Mouse (Mus musculus) kidney, adult 2 months (tissue): ENCODE measurements around the gene Spred3. TPM values are rescaled to one million over a fixed set of nuclear protein-coding genes. Genes with fewer than 3 reads are reported as not detected.

Source experiments
- DNase-seq: peaks from one replicate; pipeline ENCODE4 v3.0.0; 2021
- H3K27ac ChIP-seq: fragments of 200-500 bp; 2 replicates; pipeline ENCODE4 v1.5.1; 2012; ENCODE audit warnings: low read depth, low read length, control low read depth, inconsistent platforms; ENCODE audit not compliant: insufficient read depth
- H3K27me3 ChIP-seq: fragments of 200-500 bp; replicated peaks from 2 replicates; pipeline ENCODE4 v1.6.1; 2012; ENCODE audit warnings: mild to moderate bottlenecking, moderate library complexity, low read length, inconsistent platforms; ENCODE audit not compliant: control insufficient read depth, insufficient read depth
- H3K36me3 ChIP-seq: fragments of 200-500 bp; 2 replicates; pipeline ENCODE4 v1.6.1; 2012; ENCODE audit warnings: mild to moderate bottlenecking, moderate library complexity, low read length, inconsistent platforms; ENCODE audit not compliant: control insufficient read depth, insufficient read depth
- H3K4me1 ChIP-seq: fragments of 200-500 bp; 2 replicates; pipeline ENCODE4 v1.6.1; 2011; ENCODE audit warnings: low read length; ENCODE audit not compliant: control insufficient read depth, insufficient read depth
- H3K4me3 ChIP-seq: fragments of 200-500 bp; 2 replicates; pipeline ENCODE4 v1.5.1; 2011; ENCODE audit warnings: mild to moderate bottlenecking, low read depth, low read length, control low read depth; ENCODE audit not compliant: insufficient read depth
- CTCF ChIP-seq: fragments of 200-500 bp; conservative IDR thresholded peaks from 2 replicates; pipeline ENCODE4 v1.5.1; 2011; ENCODE audit warnings: low read depth, mild to moderate bottlenecking, control low read depth, low read length, moderate library complexity, mixed read lengths; ENCODE audit not compliant: insufficient read depth, insufficient read length
- POLR2A ChIP-seq: fragments of 200-500 bp; IDR thresholded peaks from one replicate; pipeline ENCODE4 v1.6.1; 2011; ENCODE audit warnings: low read depth, low read length, control low read depth
- WGBS: fragments of 180-500 bp; shearing (Covaris S2); methylation state at CpG from one replicate; pipeline ENCODE4 v1.1.7; 2018; 5-methylcytosine and 5-hydroxymethylcytosine counted together
- polyA plus RNA-seq: library from polyadenylated mRNA; depleted of rRNA; stranded (reverse); fragments of >200 nt; gene quantifications from 2 replicates; pipeline ENCODE4 v1.2.3, GENCODE M21; 2012

Gene Spred3
- polyA plus RNA-seq, 1 experiment: 1.8 TPM

DNA sequence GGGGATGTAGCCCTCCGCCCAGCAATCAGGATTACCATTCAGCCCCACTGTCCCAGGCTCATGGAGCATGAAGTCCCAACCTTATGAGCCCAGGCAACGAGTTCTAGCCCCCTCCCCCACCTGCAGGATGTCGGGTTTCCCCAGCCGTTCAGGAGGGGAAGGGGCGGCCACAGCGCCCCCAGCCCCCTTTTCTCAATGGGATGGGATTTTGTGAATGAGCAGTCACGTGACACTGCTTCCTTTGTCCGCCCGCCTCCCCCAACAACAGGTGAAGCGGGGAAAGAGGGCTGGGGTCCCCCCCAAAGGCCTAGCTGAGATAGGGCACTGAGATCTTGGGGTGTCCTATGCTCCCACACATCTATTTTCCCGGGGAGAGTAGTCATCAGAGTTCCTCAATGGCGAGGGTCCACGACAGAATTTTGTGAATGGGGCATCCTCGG, 1.4 kb downstream of the Spred3 start:
- WGBS: 7% methylated on average over 14 of the region's 14 CpGs
- Histone ChIP-seq H3K4me3 (peak overlapping the region; percentile 64), H3K36me3 (no peaks in the 10 kb centered on the region), H3K4me1 (peaks cover 10% of the 10 kb centered on the region), H3K27me3 (no peaks in the 10 kb centered on the region), H3K27ac (no peak overlapping the region)
- no peak for DNase-seq
- TF ChIP-seq POLR2A (no peak), CTCF (no peak)

DNA sequence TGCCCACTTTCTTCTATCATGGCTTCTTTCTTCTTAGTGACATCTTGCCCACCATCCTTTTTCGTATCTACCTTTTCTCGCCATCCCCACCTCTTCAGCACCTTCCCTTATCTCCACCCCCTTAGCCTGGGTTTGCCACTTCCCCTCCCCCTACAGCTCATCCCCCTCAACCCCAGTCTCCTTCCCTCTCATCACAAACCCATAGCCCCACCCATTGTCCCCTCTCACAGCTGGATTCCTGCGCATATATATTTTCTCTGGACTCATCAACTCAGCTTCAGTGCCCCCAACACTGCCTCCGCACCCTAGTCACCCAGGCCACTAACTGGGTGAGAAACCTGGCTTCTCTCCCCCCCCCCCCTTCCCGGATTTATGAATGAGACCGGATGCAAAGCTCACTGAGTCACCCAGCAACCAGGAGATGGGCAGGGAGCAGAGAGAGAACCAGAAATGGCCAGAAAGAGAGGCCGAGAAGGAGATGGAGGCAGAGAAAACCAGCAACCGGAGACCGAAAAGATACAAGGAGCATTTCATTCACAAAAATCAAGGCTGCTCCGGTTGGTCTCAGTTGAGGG, 2.0 kb downstream of the Spred3 start:
- Histone ChIP-seq H3K36me3 (no peaks in the 10 kb centered on the region), H3K27ac (no peak overlapping the region), H3K4me3 (no peak overlapping the region), H3K4me1 (peaks cover 10% of the 10 kb centered on the region), H3K27me3 (no peaks in the 10 kb centered on the region)
- WGBS: 29% methylated on average over 10 of the region's 10 CpGs
- TF ChIP-seq POLR2A (no peak), CTCF (no peak)
- no peak for DNase-seq

DNA sequence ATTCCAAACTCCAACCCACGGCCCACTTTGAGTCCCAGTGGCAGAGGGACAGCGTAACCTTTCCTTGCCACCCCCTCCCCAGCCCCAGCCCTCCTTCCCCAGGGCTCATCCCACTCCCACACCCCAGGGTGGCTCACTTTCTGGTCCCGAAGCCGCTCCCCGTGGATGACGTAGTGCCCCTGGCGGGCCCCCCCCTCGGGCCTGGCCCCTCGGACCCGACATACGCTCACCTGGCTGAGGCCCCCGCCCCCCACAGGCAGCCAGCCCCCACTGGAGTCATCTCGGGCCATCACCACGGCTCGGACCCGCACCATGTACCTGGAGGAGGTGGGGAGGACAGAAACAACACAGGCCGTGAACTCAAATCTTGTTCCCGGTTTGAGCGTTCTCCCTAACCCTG, 2.6 kb downstream of the Spred3 start:
- Histone ChIP-seq H3K36me3 (no peaks in the 10 kb centered on the region), H3K4me3 (no peak overlapping the region), H3K4me1 (peaks cover 10% of the 10 kb centered on the region), H3K27me3 (no peaks in the 10 kb centered on the region), H3K27ac (no peak overlapping the region)
- DNase-seq: no peak
- WGBS: 59% methylated on average over 19 of the region's 19 CpGs
- TF ChIP-seq CTCF: no peak

DNA sequence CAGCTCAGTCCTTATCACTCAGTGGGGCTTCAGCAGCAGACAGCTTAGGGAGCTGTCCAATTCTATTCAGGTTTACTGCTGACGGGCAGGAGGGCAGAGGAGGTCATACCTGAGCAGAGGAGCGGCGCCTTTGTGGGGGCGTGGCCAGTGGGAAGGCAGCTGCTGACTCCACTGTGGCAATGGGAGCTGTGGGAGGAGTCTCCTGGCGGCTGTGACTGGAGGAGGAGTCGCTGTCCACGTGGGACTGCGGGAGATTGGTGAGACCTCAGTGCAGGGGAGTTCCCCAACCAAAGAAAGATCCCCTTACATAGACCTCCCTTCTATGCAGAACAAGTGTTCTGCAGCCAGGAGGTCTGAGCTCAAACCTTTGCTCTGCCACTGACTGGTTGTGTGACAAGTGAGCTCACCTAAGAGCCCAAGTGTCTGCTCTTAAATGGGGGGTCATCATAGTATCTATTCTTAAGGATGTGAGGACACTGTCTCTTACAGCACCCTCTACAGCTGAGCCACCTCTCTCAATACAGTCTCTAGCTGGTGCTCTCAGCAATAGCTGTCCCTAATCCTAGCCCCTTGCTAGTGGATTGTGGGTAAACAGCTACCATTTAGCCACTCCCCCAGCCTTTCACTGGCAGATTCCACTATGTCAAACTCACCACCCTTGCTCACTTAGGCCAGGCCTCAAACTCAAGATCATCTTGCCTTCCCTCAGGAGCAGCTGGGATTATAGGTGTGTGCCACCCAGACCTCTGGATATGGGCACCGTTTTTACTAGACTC, 7.3 kb downstream of the Spred3 start:
- no peak overlapping the region for H3K4me3 ChIP-seq
- no peaks in the 10 kb centered on the region for H3K36me3 ChIP-seq
- TF ChIP-seq CTCF (no peak), POLR2A (no peak)
- DNase-seq: peak; percentile 84
- no peak overlapping the region for H3K27ac ChIP-seq
- H3K27me3 ChIP-seq: no peaks in the 10 kb centered on the region
- 26% methylated on average over 9 of the region's 9 CpGs for WGBS
- H3K4me1 ChIP-seq: no peaks in the 10 kb centered on the region; the same call in 1 of the 2 replicates

DNA sequence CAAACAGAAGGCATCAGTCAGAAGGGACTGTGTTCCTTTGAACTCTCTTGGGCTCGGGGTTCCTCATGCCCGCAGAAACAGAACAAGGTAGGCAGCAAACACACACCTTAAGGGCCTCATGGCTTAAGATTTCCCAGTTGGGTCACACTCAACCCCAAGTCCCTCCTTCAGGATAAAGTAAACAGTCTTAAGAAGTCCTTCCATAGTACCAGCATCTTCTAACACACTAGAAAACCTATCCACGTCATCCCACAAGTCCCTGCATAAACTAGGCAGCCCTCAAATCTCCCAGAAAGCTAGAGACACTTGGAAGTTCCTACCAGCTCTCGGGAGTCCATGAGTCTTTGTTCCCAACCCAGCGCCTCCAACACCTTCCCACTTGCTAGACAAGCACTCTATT, 7.9 kb downstream of the Spred3 start:
- Histone ChIP-seq H3K4me1 (no peaks in the 10 kb centered on the region; the same call in 1 of the 2 replicates), H3K27ac (no peak overlapping the region), H3K36me3 (no peaks in the 10 kb centered on the region), H3K27me3 (no peaks in the 10 kb centered on the region), H3K4me3 (no peak overlapping the region)
- no peak for TF ChIP-seq POLR2A
- TF ChIP-seq CTCF: no peak
- DNase-seq: no peak
- 84% methylated on average over 5 of the region's 5 CpGs for WGBS

DNA sequence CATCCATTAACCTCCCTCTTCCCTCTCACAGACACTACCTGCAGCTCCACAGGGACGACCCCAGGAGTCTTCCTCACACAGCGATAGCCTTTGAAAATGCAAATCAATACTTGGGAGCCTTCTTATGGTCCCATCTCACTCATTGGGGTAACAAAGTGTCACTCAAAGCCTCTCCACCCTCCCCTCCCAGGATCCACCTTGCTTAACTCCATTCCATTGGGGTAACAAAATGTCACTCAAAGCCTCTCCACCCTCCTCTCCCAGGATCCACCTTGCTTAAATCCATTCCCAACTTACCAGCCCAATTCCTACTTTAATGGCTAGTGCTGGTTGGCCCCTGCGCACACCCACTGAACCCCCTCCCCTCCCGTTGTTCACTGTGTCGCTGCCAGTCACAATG, 11.9 kb downstream of the Spred3 start:
- TF ChIP-seq POLR2A: no peak
- TF ChIP-seq CTCF: no peak
- no peak overlapping the region for H3K4me3 ChIP-seq
- H3K27me3 ChIP-seq: no peaks in the 10 kb centered on the region
- DNase-seq: no peak
- H3K27ac ChIP-seq: no peak overlapping the region
- no peaks in the 10 kb centered on the region for H3K36me3 ChIP-seq
- no peaks in the 10 kb centered on the region; the same call in 1 of the 2 replicates for H3K4me1 ChIP-seq
- WGBS: 8% methylated on average over 5 of the region's 5 CpGs

DNA sequence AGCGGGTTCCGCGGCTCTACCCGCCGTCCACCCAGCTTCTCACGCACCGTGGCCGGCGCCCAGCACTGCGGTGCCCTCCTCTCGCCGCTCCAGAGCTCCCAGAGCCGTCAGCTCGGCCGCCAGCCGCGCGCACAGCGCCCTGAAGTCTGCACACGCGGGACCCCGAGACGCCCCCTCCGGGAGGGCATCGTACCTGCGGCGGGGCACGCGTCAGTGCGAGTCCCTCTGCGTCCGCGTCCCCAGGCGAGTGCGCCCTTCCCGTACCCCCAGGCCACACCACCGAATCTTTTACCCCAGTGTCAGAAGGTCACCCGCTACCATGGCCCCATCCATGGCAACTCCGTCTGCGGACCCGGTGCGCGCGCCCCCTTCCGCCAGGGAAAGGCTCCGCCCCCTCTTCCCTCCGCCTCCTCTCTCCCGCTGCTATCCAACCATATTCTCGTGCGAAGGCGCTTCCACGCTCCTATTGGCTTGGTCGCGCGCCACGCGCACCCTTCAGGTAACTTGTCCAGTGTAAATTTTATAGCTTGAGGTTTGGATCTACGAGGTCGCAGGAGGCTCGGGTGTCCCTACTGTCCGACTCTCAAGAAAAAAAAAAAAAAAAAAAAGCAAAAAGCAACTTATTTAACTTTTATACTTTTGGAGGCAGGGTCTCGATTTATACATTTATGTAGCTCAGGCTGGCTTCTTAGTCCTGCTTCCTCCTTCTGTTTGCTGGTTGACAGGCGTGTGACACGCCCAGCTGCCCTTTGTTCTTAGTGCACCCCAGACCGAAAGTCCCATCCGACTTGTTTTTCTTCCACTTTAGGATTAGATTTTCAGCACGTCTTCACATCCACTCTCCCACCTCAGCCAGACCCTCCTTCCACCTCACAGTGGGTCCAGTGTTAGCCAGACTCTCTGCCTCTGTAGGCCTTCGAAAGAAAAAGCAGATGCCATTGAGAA, 14.1 kb downstream of the Spred3 start, which contains the start of gene Fam98c:
Gene Fam98c, minus strand, starts transcription at position 397 of the 945 bp plus-strand sequence.
- peak; percentile 93 for DNase-seq
- Histone ChIP-seq H3K27me3 (no peaks in the 10 kb centered on the region), H3K36me3 (no peaks in the 10 kb centered on the region)

More for the DNA sequence above, 14.1 kb downstream of the Spred3 start, which contains the start of gene Fam98c:
- no peaks in the 10 kb centered on the region for H3K4me1 ChIP-seq
- peak within 1 kb of the TSS; percentile 83 for H3K4me3 ChIP-seq
- no peak for TF ChIP-seq POLR2A
- TF ChIP-seq CTCF: 0 out of 2 replicates have a peak, but pooled peaks have one; percentile 22
- WGBS: 2% methylated on average over 68 of the region's 68 CpGs
- H3K27ac ChIP-seq: peak within 1 kb of the TSS; percentile 74
